8 mouse cellular contexts compared by ENCODE assay signal in the genomic region with DNA sequence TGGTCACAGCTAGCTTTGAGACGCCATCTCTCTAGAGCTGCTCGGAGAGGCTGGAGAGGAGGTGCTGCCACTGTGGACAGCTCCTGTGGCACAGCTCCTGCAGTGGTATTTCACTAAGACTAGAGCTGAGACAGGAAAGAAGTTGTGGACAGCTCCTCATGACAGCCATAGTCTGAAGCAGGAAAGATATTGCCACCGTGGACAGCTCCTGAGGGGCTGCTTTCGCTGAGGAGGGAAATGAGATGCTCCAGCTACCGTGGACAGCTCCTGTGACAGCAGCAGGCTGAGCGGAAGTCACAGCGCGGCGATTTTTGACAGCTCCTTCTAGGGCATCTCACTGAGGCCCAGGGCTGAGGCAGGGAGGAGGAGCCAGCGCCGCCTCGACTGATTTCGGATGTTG. TPM values are rescaled to one million over a fixed set of nuclear protein-coding genes. Genes with fewer than 3 reads are reported as not detected.
DNase-seq lines count a peak whose midpoint lies in the region; ATAC-seq and TF ChIP-seq lines count a peak whose summit lies in the region.

No protein-coding gene starts in this region.

- DNase-seq in frontal cortex, postnatal 36 days (ENCODE audit: low spot score in 2 of 2) = peak; percentile 8 to 22
- no peak for DNase-seq in frontal cortex, postnatal 25 days (ENCODE audit: low spot score in 2 of 2)
- DNase-seq in c-Kit-positive CD71-positive TER-119-positive erythroid progenitor cells, embryonic 14.5 days (ENCODE audit: low spot score) = peak; percentile 41
- DNase-seq in gonadal fat pad, adult 2 months (ENCODE audit: low read depth) = peak; percentile 10
- peak; percentile 57 for DNase-seq in liver, embryonic 13.5 days
- peak; percentile 50 for DNase-seq in naive thymus-derived CD4-positive, alpha-beta T cell, adult 2 months (ENCODE audit: low read depth)

- H3K4me1 ChIP-seq in liver, embryonic 13.5 days (replicated peaks) = no peaks in the 10 kb centered on the region
- H3K4me1 ChIP-seq in testis, adult 2 months (ENCODE audit: control insufficient read depth, insufficient read depth, low read length) = no peaks in the 10 kb centered on the region; the same call in 1 of the 2 replicates

- H3K36me3 ChIP-seq in liver, embryonic 13.5 days = no peaks in the 10 kb centered on the region
- H3K36me3 ChIP-seq in testis, adult 2 months (ENCODE audit: control insufficient read depth, insufficient read depth, low read length) = no peaks in the 10 kb centered on the region

- no peak overlapping the region for H3K9ac ChIP-seq in liver, embryonic 13.5 days

- TF ChIP-seq CTCF in testis, adult 2 months (IDR thresholded peaks at IDR 0.05; ENCODE audit: control insufficient read depth, insufficient read depth, insufficient replicate concordance, low read depth, low read length) = no peak

- WGBS in liver, embryonic 13.5 days (ENCODE audit: insufficient replicate concordance) = 5% methylated on average over 13 of the region's 13 CpGs

- H3K4me3 ChIP-seq in liver, embryonic 13.5 days (replicated peaks) = no peak overlapping the region
- H3K4me3 ChIP-seq in testis, adult 2 months (ENCODE audit: control insufficient read depth, low read depth, low read length) = 0 out of 2 replicates have a peak overlapping the region, but pooled peaks have one; percentile 7

- H3K27ac ChIP-seq in liver, embryonic 13.5 days = no peak overlapping the region
- H3K27ac ChIP-seq in testis, adult 2 months (ENCODE audit: control insufficient read depth, insufficient read depth, low read depth, low read length) = no peak overlapping the region

- TF ChIP-seq POLR2A in testis, adult 2 months (IDR thresholded peaks at IDR 0.05; ENCODE audit: control insufficient read depth, low read depth, low read length) = no peak

- no peak overlapping the region for H3K4me2 ChIP-seq in liver, embryonic 13.5 days

- H3K9me3 ChIP-seq in liver, embryonic 13.5 days (replicated peaks) = no peaks in the 10 kb centered on the region

- ATAC-seq in inflammation-experienced regulatory T-cells, adult 6 months = peak; percentile 87
- peak; percentile 68 for ATAC-seq in liver, embryonic 13.5 days (ENCODE audit: low read depth)

- H3K27me3 ChIP-seq in liver, embryonic 13.5 days = 0 out of 2 replicates have a peak, but pooled peaks cover under 1% of the 10 kb centered on the region
- H3K27me3 ChIP-seq in testis, adult 2 months (ENCODE audit: control insufficient read depth, insufficient read depth, low read length) = no peaks in the 10 kb centered on the region

RNA-seq across cellular contexts. Expression of a gene that starts 15.4 kb away (rescaled TPM):
- 6.0 and 7.5 TPM in 2 replicates for polyA plus RNA-seq in gonadal fat pad, adult 2 months (2012; rRNA removed)
- polyA plus RNA-seq in inflammation-experienced regulatory T-cells, adult 6 months (2017; shearing (Covaris generic)) = 10 to 100 TPM; 31.1 to 65.5 (median 40.1) TPM
- 23.2 and 32.1 TPM in 2 replicates for polyA plus RNA-seq in liver, embryonic 13.5 days (2015; fragmentation: Nextera tagmentation; extraction: Ambion mirVana)
- 5.8 and 9.7 TPM in 2 replicates for polyA plus RNA-seq in testis, adult 2 months (2012; rRNA removed)

RNA-seq across cellular contexts. Expression of a gene that starts 26.4 kb away (rescaled TPM):
- polyA plus RNA-seq in gonadal fat pad, adult 2 months (2012; rRNA removed) = not detected in 2 replicates
- not detected for polyA plus RNA-seq in inflammation-experienced regulatory T-cells, adult 6 months (2017; shearing (Covaris generic))
- polyA plus RNA-seq in liver, embryonic 13.5 days (2015; fragmentation: Nextera tagmentation; extraction: Ambion mirVana) = not detected in 2 replicates
- polyA plus RNA-seq in testis, adult 2 months (2012; rRNA removed) = not detected in 2 replicates

RNA-seq across cellular contexts. Expression of a gene that starts 54.8 kb away (rescaled TPM):
- 2.7 TPM in 2 replicates for polyA plus RNA-seq in gonadal fat pad, adult 2 months (2012; rRNA removed)
- 10 to 100 TPM; 18.8 to 21.5 (median 21.1) TPM for polyA plus RNA-seq in inflammation-experienced regulatory T-cells, adult 6 months (2017; shearing (Covaris generic))
- polyA plus RNA-seq in liver, embryonic 13.5 days (2015; fragmentation: Nextera tagmentation; extraction: Ambion mirVana) = 13.6 and 18.7 TPM in 2 replicates
- polyA plus RNA-seq in testis, adult 2 months (2012; rRNA removed) = 6.4 and 7.1 TPM in 2 replicates

RNA-seq across cellular contexts. Expression of a gene that starts 54.9 kb away (rescaled TPM):
- 1.5 and 2.6 TPM in 2 replicates for polyA plus RNA-seq in gonadal fat pad, adult 2 months (2012; rRNA removed)
- polyA plus RNA-seq in inflammation-experienced regulatory T-cells, adult 6 months (2017; shearing (Covaris generic)) = 10 to 100 TPM; 22.5 to 49.5 (median 27.5) TPM
- 17.5 and 20.9 TPM in 2 replicates for polyA plus RNA-seq in liver, embryonic 13.5 days (2015; fragmentation: Nextera tagmentation; extraction: Ambion mirVana)
- polyA plus RNA-seq in testis, adult 2 months (2012; rRNA removed) = 1.9 and 2.8 TPM in 2 replicates

Comparison
In these comparisons a context has a peak if more than half of its experiments do, and no peak if none do; other contexts are left out.
1. DNase-seq: peak in frontal cortex, postnatal 36 days (2 of 2), c-Kit-positive CD71-positive TER-119-positive erythroid progenitor cells, embryonic 14.5 days (single experiment), gonadal fat pad, adult 2 months (single experiment), liver, embryonic 13.5 days (single experiment) and naive thymus-derived CD4-positive, alpha-beta T cell, adult 2 months (single experiment); none in frontal cortex, postnatal 25 days (0 of 2).